Mouse (Mus musculus) cerebellum, adult (tissue): Measurements from ENCODE around the gene Hagh.

Source experiments
- ATAC-seq: cut with Nextera tagmentation; 2 replicates; pipeline ENCODE4 v1.9.2; 2017; ENCODE audit warnings: mild to moderate bottlenecking, moderate library complexity, mixed read lengths; ENCODE audit not compliant: insufficient number of reproducible peaks, low FRiP score, low TSS enrichment

Hagh gene

GRCm38 (mm10) chr17:24885356-24886133, 45.6 kb downstream of the Hagh start:
- no peak for ATAC-seq

DNA sequence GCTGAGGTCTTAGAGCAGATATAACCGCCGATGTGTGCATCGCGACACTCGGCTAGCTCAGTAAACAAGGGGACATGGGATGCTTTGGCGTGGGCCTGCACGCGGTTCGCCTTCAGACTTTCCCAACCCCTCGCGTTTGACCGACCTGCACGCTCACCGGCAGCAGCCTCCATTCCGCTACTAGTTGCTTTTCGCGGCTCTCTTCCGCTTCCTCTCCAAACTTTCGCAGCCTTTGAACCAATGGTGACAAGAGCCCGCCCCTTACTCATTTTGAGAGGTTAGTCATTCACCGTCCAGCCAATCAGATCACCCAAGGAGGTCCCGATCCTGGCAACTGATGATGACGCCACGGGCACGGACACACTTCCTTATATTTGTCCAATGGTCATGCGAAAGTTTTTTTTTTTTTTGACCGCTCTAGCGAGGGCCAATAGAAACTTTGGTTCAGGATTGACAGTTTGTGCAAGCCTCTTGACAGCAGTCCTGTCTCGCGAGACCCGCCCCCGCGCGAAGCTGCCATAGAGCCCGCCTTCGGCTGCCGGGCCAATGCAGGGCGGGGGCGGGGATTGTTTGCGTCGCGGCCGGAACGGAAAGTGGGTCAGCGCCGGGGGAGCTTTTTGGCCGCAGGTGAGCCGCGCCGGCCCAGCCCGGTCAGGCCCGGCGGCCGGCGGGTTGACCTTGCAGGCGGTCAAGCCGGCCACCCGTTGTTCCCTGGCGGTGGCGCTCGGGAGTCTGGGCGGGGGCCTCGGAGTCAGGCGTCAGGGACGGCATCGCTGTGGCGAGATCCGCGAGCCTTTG, 46.4 kb downstream of the Hagh start, which contains the start of the genes Nubp2 and Spsb3:
Nubp2 (minus strand) TSS at position 216 of the 798 bp plus-strand sequence.
Spsb3 (plus strand) TSS at position 510 of the 798 bp plus-strand sequence.
- ATAC-seq = peak; percentile 87

GRCm38 (mm10) chr17:24886932-24887271, 47.0 kb downstream of the Hagh start:
- 0 out of 2 replicates have a peak, but pooled peaks have one; percentile 43 for ATAC-seq

GRCm38 (mm10) chr17:24887291-24888080, 47.5 kb downstream of the Hagh start:
- no peak for ATAC-seq

DNA sequence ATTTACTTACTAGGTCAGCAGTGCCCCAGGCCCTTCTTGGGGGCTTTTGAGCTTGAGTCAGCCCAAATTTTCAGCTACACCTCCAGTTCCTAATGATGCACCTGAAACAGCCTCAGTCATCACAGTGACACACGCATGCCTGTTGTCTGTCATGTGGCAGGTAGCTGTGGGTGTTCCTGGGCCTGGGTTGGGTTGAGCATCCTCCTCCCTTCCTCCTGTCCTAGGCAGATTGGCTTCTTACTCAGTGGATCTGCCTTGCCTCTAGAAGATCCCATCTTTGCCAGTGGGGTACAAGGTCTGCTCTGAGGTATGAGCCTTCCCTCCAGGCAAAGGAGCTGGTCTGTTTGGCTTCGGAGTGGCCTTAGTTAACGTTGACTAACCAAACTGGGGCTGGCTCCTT, 48.9 kb downstream of the Hagh start:
- ATAC-seq = no peak

DNA sequence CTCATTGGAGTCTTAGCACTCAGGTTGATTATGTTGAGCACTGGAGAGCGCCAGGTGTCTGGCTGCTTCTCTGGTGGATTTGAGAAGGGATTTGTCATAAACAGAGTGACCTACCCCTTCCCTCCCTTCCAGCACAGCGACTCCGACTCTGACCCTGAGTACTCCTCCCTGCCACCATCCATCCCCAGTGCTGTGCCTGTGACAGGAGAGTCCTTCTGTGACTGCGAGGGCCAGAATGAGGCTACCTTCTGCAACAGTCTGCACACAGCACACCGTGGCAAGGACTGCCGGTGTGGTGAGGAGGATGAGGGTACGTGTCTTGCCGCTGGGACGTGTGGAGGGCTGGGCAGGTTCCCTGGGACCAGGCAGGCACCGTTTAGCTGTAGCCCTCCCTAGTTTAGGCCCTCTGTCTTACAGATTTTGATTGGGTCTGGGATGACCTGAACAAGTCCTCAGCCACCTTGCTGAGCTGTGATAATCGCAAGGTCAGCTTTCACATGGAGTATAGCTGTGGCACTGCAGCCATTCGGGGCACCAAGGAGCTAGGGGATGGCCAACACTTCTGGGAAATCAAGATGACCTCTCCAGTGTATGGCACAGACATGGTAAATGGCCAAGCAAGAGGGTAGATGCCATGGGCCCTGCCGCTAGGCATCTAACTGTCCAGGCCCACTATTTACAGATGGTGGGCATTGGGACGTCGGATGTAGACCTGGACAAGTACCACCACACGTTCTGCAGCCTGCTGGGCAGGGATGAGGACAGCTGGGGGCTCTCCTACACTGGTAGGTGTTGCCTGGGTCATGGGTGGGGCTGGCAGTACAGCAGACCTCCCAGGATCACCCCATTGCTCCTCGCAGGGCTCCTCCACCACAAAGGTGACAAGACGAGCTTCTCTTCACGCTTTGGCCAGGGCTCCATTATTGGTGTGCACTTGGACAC, 50.5 kb downstream of the Hagh start:
- no peak for ATAC-seq

GRCm38 (mm10) chr17:24891321-24891720, 51.4 kb downstream of the Hagh start:
- no peak for ATAC-seq

DNA sequence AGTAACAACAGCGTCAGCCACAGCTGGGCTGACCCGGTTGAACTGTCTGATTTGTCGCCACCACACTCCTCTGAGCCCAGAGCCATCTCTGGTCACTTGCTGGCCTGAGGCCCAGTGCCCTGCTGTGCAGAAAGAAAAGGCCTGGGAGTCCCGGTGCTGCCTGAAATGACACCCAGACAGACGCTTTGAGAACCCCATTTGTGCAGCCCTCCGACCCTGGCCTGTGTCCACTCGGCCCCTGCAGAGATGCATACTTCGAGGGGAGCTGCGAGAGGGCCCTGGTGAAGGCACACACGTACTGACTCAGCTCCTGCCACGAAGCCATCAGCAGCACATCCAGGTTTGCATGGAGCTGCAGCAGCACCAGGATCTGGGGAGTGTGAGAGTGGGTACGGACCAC, 52.8 kb downstream of the Hagh start:
- no peak for ATAC-seq

- ATAC-seq = no peak
These were observed 53.3 kb downstream of the Hagh start for GRCm38 (mm10) chr17:24893276-24893675.

GRCm38 (mm10) chr17:24894061-24894994, 54.4 kb downstream of the Hagh start:
- ATAC-seq = no peak

DNA sequence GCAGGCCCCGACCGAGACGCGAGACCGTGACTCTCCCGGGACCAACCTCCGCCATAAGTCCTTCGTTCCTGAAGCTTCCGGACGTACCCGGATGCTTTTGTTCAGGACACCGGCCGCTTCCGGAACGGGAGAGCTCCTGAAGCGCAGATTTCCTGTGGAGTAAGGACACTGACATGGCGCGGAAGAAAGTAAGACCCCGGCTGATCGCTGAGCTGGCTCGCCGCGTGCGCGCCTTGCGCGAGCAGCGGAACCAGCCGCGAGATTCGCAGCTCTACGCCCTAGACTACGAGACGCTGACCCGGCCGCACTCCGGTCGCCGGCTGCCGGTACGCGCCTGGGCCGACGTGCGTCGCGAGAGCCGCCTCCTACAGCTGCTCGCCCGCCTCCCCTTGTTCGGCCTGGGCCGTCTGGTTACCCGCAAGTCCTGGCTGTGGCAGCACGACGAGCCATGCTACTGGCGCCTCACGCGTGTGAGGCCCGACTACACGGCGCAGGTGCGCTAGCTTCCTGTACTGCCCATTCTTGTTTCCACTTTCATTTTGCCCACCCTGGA, 55.1 kb downstream of the Hagh start, which contains the start of the genes Eme2 and Mrps34:
Eme2 (minus strand) TSS at position 93 of the 553 bp plus-strand sequence.
Mrps34 (plus strand) TSS at position 122 of the 553 bp plus-strand sequence.
- peak; percentile 17; the same call in 1 of the 2 replicates for ATAC-seq

DNA sequence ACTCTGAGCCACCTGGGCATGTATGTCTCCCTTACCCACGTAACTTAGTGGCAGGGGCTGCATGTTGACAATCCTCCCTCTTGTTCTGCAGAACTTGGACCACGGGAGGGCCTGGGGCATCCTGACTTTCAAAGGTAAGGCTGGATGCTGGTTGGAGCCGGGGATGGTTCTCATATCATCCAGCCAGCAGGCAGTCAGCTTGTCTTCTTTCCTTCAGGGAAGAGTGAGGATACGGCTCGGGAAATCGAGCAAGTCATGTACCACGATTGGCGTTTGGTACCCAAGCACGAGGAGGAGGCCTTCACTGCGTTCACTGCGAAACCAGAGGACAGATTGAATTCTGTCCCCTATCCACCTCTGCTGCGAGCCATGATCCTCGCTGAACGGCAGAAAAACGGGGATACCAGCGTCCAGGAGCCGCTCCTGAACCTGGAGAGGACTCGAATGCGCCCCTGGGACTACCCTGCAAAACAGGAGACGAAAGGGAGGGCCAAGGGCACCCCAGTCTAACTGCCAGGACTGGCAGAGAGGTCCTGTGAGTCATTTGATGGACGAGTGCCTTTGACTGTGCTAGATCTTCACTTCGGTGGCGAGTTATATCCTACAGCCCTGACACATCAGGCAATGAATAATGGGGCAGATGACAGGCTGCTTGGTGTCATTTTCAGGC, 55.8 kb downstream of the Hagh start:
- no peak for ATAC-seq

- ATAC-seq = peak; percentile 32; the same call in 1 of the 2 replicates
These were observed 56.5 kb downstream of the Hagh start, which contains the start of gene Nme3 for GRCm38 (mm10) chr17:24896241-24896992. Gene Nme3, plus strand, starts transcription at chr17:24896500.

DNA sequence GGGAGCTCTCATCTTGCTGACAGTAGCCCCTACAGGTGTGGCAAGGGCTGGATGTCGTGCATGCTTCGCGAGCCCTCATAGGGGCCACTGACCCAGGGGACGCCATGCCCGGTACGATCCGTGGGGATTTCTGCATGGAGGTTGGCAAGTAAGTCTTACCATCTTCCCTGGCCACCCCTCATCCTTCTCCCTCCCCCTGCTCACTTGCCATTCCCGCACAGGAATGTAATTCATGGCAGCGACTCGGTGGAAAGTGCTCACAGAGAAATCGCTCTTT, 57.0 kb downstream of the Hagh start:
- ATAC-seq = no peak

DNA sequence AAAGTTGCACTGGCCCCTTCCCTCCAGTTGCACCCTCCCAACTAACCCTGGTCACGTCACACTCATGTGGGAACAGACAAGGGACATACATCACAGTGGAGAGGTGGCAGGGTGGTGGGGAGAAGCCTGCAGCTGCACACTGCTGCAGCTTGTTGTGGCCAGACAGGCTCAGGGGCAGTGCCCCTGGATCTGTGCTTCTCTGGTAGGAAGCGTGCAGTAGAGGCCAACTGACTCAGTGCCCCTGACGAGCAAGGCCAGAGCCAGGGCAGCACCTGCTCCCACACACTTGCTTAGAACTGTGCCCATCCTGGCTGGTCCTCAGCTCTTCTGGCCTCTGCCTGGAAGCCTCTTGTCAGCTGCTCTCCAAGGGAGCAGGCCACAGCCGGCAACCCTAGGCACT, 57.7 kb downstream of the Hagh start:
- ATAC-seq = no peak

GRCm38 (mm10) chr17:24898041-24898854, 58.3 kb downstream of the Hagh start:
- no peak for ATAC-seq
